Mouse (Mus musculus) small intestine, adult 2 months (tissue): Measurements from ENCODE around the gene Fasl.

Experiments
- CTCF ChIP-seq: fragments of 200-500 bp; IDR thresholded peaks from 2 replicates; pipeline ENCODE4 v1.5.1; 2012; ENCODE audit warnings: low read depth, mild to moderate bottlenecking, control low read depth, inconsistent platforms, low read length, moderate library complexity, mixed read lengths; ENCODE audit not compliant: insufficient replicate concordance, insufficient read length; ENCODE audit errors: extremely low read depth
- POLR2A ChIP-seq: fragments of 200-500 bp; IDR thresholded peaks from 2 replicates; pipeline ENCODE4 v1.6.1; 2012; ENCODE audit warnings: low read depth, mild to moderate bottlenecking, control low read depth, inconsistent platforms, low read length, moderate library complexity

DNA sequence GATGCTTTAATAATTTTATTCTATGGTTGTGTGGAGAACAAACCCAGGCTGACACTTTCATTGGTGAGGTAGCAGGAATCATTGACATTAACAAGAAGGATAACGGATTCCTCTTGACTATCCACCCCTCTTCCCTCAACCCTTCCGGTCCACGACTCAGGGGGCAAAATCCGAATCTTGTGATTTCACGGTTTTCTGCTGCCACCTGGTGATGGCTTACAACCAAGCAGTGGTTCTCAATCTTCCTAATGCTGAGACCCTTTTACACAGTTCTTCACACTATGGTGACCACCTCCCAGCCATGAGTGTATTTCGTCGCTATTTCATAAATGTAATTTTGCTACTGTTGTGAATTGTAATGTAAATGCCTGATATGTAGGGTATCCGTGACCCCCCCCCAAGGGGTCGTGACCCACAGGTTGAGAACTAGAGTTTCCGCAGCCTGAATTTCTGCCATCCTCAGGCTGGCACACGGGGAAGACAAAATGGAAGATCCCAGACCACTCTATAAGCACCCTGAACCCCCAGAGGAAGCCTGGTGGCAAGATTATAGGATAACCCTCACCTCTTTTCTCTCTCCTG lies 52.7 kb downstream of the Fasl start:
- TF ChIP-seq CTCF (peak; percentile 29; the same call in 1 of the 2 replicates), POLR2A (no peak)
